Mouse (Mus musculus): ENCODE data around the gene Zfp827. TPM values are rescaled to one million over a fixed set of nuclear protein-coding genes. Genes with fewer than 3 reads are reported as not detected.

Gene Zfp827
- polyA plus RNA-seq, 1 experiment from 2014 or later, result 5.2 TPM

DNA sequence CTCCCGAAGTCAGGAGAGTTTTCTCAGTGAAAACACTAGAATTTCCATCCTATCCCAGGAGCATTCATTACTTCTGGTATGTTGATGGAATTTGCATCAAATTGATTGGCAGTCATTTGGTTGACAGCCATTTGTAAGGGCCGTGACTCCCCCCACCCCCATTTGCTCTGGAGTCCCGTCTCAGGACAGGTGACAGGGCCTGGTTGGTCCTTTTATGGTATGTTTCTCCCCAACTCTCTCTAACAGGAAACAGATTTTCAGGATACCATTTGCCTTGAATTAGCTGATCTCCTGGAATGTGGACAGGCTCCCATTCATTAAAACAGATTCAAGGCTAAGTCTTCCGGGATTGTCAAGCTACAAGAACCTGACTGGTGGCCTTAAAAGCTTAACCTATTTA, 129.1 kb downstream of the Zfp827 start:
- no peaks in the 10 kb centered on the region for H3K27me3 ChIP-seq (replicated peaks; ENCODE audit: control insufficient read depth, insufficient read depth, low read length)
- no peak overlapping the region for H3K9ac ChIP-seq (ENCODE audit: low read depth, low read length)
- peaks cover 7% of the 10 kb centered on the region for H3K4me1 ChIP-seq (ENCODE audit: control insufficient read depth, insufficient read depth, low read length)
- no peaks in the 10 kb centered on the region for H3K36me3 ChIP-seq (ENCODE audit: control insufficient read depth, insufficient read depth, low read length)
- no peak overlapping the region for H3K27ac ChIP-seq (ENCODE audit: low read length)
- 69% methylated on average over 4 of the region's 4 CpGs for WGBS
- ATAC-seq, result no peak
- no peaks in the 10 kb centered on the region for H3K9me3 ChIP-seq (ENCODE audit: control insufficient read depth, low read length)
- H3K4me3 ChIP-seq (ENCODE audit: low read length), result no peak overlapping the region
- no peak overlapping the region for H3K4me2 ChIP-seq (ENCODE audit: low read depth, low read length)

DNA sequence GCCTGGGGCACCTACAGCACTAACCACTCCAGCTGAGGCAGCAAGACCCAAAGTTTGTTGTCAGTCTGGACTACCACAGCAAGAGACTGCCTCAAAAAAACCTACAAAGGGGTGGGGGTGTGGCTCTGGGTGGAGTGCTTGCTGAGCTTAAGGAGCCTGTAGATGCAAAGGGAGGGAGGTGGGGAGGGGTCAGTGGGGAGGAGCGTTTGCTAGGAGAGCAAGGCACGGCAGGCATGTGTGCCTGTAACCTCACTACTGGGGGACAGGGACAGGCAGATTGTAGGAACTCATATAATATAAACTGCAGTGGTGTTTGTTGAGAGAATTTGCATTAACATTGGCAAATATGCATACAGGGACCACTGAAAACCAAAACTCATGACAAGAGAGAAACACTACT, 130.1 kb downstream of the Zfp827 start:
- no peak overlapping the region for H3K4me2 ChIP-seq (ENCODE audit: low read depth, low read length)
- H3K36me3 ChIP-seq (ENCODE audit: control insufficient read depth, insufficient read depth, low read length), result no peaks in the 10 kb centered on the region
- H3K9ac ChIP-seq (ENCODE audit: low read depth, low read length), result no peak overlapping the region
- H3K4me1 ChIP-seq (ENCODE audit: control insufficient read depth, insufficient read depth, low read length), result peaks cover 14% of the 10 kb centered on the region
- H3K9me3 ChIP-seq (ENCODE audit: control insufficient read depth, low read length), result no peaks in the 10 kb centered on the region
- WGBS, result 34% methylated on average over 2 of the region's 2 CpGs
- H3K27me3 ChIP-seq (replicated peaks; ENCODE audit: control insufficient read depth, insufficient read depth, low read length), result no peaks in the 10 kb centered on the region
- H3K4me3 ChIP-seq (ENCODE audit: low read length), result no peak overlapping the region
- ATAC-seq, result no peak
- no peak overlapping the region for H3K27ac ChIP-seq (ENCODE audit: low read length)

DNA sequence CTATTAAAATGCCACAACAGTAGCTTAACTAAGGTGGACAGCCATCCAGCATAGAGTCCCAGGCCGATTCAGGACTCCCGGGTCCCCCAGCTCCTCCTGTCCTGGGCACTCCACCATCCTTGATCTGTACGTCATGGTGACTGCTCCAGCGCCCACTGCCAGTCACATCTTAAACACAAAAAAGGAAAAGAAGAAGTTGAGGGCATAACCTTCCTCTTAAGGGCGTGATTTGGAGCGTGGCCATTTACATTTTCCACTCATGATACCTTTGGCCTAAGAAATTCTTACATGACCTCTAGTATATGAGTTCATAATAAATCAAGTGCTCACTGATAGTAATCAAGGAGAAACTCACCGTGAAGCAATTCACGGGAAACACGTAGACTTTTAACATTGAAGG, 131.2 kb downstream of the Zfp827 start:
- H3K9ac ChIP-seq (ENCODE audit: low read depth, low read length), result no peak overlapping the region
- H3K27ac ChIP-seq (ENCODE audit: low read length), result no peak overlapping the region
- 86% methylated on average over 9 of the region's 9 CpGs for WGBS
- no peaks in the 10 kb centered on the region for H3K9me3 ChIP-seq (ENCODE audit: control insufficient read depth, low read length)
- ATAC-seq, result no peak
- H3K4me2 ChIP-seq (ENCODE audit: low read depth, low read length), result no peak overlapping the region
- H3K27me3 ChIP-seq (replicated peaks; ENCODE audit: control insufficient read depth, insufficient read depth, low read length), result no peaks in the 10 kb centered on the region
- H3K4me1 ChIP-seq (ENCODE audit: control insufficient read depth, insufficient read depth, low read length), result peaks cover 14% of the 10 kb centered on the region
- no peaks in the 10 kb centered on the region for H3K36me3 ChIP-seq (ENCODE audit: control insufficient read depth, insufficient read depth, low read length)
- no peak overlapping the region for H3K4me3 ChIP-seq (ENCODE audit: low read length)

DNA sequence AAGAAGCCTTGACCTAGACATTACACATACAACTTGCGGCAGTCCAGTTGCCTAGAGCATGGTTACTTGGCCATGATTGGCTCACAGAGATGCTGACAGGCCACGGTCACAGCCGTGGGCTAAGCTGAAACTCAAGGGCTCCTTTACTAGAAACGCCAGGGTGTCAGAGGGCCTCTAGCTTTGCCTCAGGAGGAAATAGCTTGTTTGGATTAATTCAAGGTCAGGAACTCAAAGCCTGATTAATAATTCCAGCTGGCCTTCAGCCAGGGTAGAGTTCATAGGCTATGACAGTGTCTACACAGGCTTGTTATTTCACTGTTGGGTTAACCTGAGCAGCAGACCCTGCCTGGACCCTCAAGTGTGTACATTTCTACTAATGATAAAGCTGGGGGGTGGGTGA, 132.1 kb downstream of the Zfp827 start:
- no peaks in the 10 kb centered on the region for H3K36me3 ChIP-seq (ENCODE audit: control insufficient read depth, insufficient read depth, low read length)
- no peak overlapping the region for H3K4me2 ChIP-seq (ENCODE audit: low read depth, low read length)
- H3K27ac ChIP-seq (ENCODE audit: low read length), result peak overlapping the region; percentile 29; the same call in 1 of the 2 replicates
- no peak overlapping the region for H3K9ac ChIP-seq (ENCODE audit: low read depth, low read length)
- no peak overlapping the region for H3K4me3 ChIP-seq (ENCODE audit: low read length)
- H3K9me3 ChIP-seq (ENCODE audit: control insufficient read depth, low read length), result no peaks in the 10 kb centered on the region
- no peaks in the 10 kb centered on the region for H3K27me3 ChIP-seq (replicated peaks; ENCODE audit: control insufficient read depth, insufficient read depth, low read length)
- 48% methylated on average over 4 of the region's 4 CpGs for WGBS
- H3K4me1 ChIP-seq (ENCODE audit: control insufficient read depth, insufficient read depth, low read length), result peaks cover 14% of the 10 kb centered on the region
- 0 out of 2 replicates have a peak, but pooled peaks have one; percentile 12 for ATAC-seq

DNA sequence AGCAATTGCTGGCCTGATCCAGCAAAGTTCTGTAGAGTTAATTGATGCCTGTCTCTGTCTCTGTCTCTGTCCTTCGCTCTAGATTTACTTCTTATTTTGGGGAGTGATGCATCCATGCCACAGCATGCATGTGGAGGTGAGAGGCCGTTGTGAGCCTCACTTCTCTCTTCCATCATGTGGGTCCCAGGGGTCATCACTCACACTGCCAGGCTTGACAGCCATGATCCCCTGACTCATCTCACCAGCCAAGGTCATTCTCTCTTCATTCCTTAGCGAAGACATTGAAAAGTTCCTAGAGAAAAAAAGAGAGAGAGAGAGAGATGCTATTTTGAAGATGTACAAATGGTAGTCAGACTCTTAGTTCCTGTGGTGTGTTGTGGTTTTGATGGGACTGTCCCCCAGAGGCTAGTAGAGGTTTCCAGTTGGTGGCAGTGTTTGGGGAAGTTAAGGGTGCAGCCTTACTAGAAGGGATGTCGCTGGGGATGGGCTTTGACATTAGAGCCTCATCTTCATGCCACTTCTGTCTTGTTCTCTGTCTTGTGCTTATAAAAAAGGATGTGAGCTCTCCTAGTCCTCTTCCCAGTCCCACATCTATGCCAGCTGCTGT, 133.0 kb downstream of the Zfp827 start:
- WGBS, result 88% methylated on average over 4 of the region's 4 CpGs
- Histone ChIP-seq H3K9ac (ENCODE audit: low read depth, low read length) (no peak overlapping the region), H3K36me3 (ENCODE audit: control insufficient read depth, insufficient read depth, low read length) (no peaks in the 10 kb centered on the region), H3K27me3 (replicated peaks; ENCODE audit: control insufficient read depth, insufficient read depth, low read length) (no peaks in the 10 kb centered on the region), H3K9me3 (ENCODE audit: control insufficient read depth, low read length) (no peaks in the 10 kb centered on the region), H3K4me1 (ENCODE audit: control insufficient read depth, insufficient read depth, low read length) (peaks cover 14% of the 10 kb centered on the region), H3K4me2 (ENCODE audit: low read depth, low read length) (no peak overlapping the region), H3K27ac (ENCODE audit: low read length) (no peak overlapping the region), H3K4me3 (ENCODE audit: low read length) (no peak overlapping the region)
- no peak for ATAC-seq

DNA sequence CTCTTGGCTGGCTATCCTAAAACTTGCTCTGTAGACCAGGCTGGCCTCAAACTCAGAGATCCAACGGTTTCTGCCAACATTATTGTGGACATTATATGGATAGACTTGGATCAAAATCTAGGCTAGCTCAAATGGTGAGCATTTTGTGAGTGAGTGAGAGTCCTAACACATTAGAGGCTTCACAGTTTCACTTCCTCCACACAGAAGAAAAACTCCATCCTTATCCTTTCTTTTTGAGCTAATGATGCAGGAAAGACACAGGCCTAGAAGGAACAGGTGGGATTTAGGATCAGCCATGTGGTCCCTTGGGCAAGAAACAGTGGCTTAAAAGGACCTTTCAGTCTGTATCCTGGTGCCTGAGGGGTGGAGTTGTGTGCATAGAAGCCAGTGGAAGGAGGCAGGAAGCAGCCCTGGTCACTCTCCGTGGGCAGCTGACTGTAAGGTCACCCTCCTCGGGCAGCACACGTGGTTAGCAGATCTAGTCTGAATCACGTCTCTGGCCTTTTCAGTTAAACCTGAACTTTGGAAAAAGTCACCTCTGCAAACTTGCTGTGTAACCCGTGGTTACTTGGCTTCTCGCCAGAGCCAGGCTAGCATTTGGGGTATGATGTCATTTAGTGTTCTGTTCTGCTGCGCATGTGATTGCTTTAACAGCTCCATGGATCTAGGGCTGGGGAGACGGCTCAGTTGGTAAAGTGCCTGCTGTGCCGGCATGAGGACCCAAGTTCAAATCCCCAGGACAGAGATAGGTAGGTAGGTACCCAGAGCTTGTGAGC, 134.5 kb downstream of the Zfp827 start:
- Histone ChIP-seq H3K4me1 (ENCODE audit: control insufficient read depth, insufficient read depth, low read length) (peaks cover 14% of the 10 kb centered on the region), H3K36me3 (ENCODE audit: control insufficient read depth, insufficient read depth, low read length) (no peaks in the 10 kb centered on the region), H3K27me3 (replicated peaks; ENCODE audit: control insufficient read depth, insufficient read depth, low read length) (no peaks in the 10 kb centered on the region), H3K9me3 (ENCODE audit: control insufficient read depth, low read length) (no peaks in the 10 kb centered on the region), H3K4me3 (ENCODE audit: low read length) (no peak overlapping the region), H3K27ac (ENCODE audit: low read length) (peak overlapping the region; percentile 81), H3K4me2 (ENCODE audit: low read depth, low read length) (no peak overlapping the region), H3K9ac (ENCODE audit: low read depth, low read length) (peak overlapping the region; percentile 47)
- WGBS, result 27% methylated on average over 10 of the region's 10 CpGs
- peak; percentile 87 for ATAC-seq

DNA sequence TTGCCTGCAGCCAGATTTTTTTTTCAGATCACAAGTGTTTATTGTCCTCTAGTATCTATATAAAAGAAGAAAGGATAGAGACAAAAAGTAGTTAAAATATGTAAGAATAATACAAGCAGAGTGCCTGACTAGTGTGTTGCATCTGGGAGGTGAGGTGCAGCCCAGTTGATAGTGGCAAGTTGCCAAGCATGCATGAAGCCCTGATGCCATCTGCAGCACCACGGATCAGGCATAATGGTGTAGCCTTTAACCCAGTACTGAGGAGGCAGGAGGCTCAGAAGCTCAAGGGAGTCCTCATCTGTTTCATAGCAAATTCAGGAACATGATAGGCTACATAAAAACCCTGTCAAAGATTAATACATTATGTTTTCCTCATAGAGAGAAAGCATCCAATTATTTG, 136.1 kb downstream of the Zfp827 start:
- WGBS, result 48% methylated on average over 1 of the region's 1 CpGs
- Histone ChIP-seq H3K4me1 (ENCODE audit: control insufficient read depth, insufficient read depth, low read length) (peaks cover 14% of the 10 kb centered on the region), H3K27ac (ENCODE audit: low read length) (no peak overlapping the region), H3K4me3 (ENCODE audit: low read length) (no peak overlapping the region), H3K36me3 (ENCODE audit: control insufficient read depth, insufficient read depth, low read length) (no peaks in the 10 kb centered on the region), H3K27me3 (replicated peaks; ENCODE audit: control insufficient read depth, insufficient read depth, low read length) (no peaks in the 10 kb centered on the region), H3K9me3 (ENCODE audit: control insufficient read depth, low read length) (no peaks in the 10 kb centered on the region), H3K9ac (ENCODE audit: low read depth, low read length) (no peak overlapping the region), H3K4me2 (ENCODE audit: low read depth, low read length) (no peak overlapping the region)
- ATAC-seq, result no peak

DNA sequence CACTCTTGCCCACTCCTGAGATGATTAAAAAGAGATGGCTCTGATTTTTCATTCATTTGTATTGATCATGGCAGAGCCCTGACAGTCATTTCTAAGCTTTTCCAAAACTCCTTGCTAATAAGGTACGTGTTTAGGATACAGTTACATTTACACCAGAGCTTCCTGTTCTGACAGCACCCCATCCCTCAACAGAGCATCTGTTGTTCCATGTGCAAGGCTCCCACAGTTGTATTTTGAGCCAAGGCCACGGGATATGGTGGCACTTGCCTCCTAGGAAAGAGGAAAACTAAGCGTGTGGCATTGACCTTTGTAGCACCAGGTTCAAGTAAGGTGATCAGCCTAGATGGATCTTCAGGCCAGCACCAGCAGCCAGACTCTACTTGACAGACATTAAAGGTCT, 137.0 kb downstream of the Zfp827 start:
- Histone ChIP-seq H3K4me2 (ENCODE audit: low read depth, low read length) (no peak overlapping the region), H3K9ac (ENCODE audit: low read depth, low read length) (no peak overlapping the region), H3K9me3 (ENCODE audit: control insufficient read depth, low read length) (no peaks in the 10 kb centered on the region), H3K27ac (ENCODE audit: low read length) (no peak overlapping the region), H3K4me3 (ENCODE audit: low read length) (no peak overlapping the region), H3K36me3 (ENCODE audit: control insufficient read depth, insufficient read depth, low read length) (no peaks in the 10 kb centered on the region), H3K4me1 (ENCODE audit: control insufficient read depth, insufficient read depth, low read length) (peaks cover 10% of the 10 kb centered on the region), H3K27me3 (replicated peaks; ENCODE audit: control insufficient read depth, insufficient read depth, low read length) (no peaks in the 10 kb centered on the region)
- no peak for ATAC-seq
- WGBS, result 76% methylated on average over 3 of the region's 3 CpGs

DNA sequence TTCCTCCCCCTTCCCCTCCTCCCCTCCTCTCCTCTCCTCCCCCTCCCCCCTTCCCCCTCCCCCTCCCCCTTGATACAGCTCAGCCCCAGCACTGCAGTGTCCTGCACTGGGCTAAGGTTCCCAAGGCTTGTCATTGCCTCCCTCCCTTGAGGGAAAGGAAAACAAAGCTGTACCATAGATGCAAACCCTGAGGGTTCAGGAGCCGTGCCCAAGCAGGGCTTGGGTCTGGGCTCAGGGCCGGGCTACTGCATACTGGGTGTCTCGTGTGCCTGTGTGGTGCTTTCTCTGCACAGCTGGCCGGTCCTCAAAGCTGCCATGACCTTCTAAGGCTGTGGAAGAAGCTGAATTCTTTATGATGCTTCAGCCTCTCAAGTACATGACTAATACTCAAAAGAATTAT, 145.4 kb downstream of the Zfp827 start:
- no peak overlapping the region for H3K4me3 ChIP-seq (ENCODE audit: low read length)
- peaks cover 3% of the 10 kb centered on the region; the same call in 1 of the 2 replicates for H3K4me1 ChIP-seq (ENCODE audit: control insufficient read depth, insufficient read depth, low read length)
- WGBS, result 63% methylated on average over 4 of the region's 4 CpGs
- H3K4me2 ChIP-seq (ENCODE audit: low read depth, low read length), result no peak overlapping the region
- H3K27me3 ChIP-seq (replicated peaks; ENCODE audit: control insufficient read depth, insufficient read depth, low read length), result no peaks in the 10 kb centered on the region
- ATAC-seq, result no peak
- H3K9me3 ChIP-seq (ENCODE audit: control insufficient read depth, low read length), result no peaks in the 10 kb centered on the region
- no peaks in the 10 kb centered on the region for H3K36me3 ChIP-seq (ENCODE audit: control insufficient read depth, insufficient read depth, low read length)
- H3K27ac ChIP-seq (ENCODE audit: low read length), result no peak overlapping the region
- H3K9ac ChIP-seq (ENCODE audit: low read depth, low read length), result no peak overlapping the region
